Comparison of ENCODE assay signal across 8 mouse cellular contexts in the genomic region with DNA sequence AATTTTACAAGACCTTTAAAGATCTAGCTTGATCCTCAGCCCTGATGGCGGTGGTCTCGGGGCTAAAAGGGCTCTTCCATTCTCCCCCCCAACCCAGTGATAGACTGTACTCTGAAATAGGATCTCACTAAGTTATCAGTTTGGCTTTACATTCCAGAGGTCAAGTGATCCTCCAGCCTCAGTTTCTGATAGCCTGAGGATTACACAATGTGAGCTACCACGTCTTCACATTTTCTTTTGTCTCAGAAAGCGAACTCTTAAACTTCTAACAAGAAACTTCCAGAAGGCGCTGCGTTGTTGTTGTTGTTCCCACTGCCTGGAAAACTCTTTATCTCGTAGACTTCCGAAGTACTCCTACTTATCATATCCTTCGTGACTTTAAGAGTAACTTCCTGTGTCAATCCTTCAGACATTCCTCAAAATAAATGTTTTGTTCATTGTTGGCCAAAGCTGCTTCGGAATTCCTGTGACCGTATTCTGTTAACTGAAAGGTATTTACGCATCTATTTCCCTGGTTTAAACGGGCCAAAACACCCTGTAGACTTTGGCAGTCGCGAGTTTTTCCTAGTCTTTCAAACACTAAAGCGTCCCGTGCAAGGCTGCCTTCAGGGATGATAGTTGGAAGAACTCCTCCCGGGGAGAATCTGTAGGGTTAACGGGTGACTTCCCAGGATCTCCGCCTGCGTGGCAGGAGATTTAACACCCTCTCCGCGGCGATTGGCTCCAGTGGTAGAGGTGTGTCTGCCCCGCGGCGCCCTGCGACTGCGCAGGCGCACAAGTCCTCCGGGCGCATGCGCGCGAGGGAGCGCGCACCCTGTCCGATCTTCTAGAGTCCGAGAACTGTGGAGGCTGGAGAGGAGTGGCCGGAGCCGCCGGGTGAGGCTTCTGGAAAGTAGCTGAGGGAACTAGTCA. TPM values are rescaled to one million over a fixed set of nuclear protein-coding genes. Genes with fewer than 3 reads are reported as not detected.
DNase-seq lines count a peak whose midpoint lies in the region; ATAC-seq lines count a peak whose summit lies in the region.

Gene Snap23 (plus strand): TSS at position 786 of the 912 bp plus-strand sequence.

- WGBS in heart, embryonic 10.5 days: under 1% methylated on average over 42 of the region's 42 CpGs
- under 1% methylated on average over 42 of the region's 42 CpGs for WGBS in kidney, embryonic 15.5 days

- H3K4me1 ChIP-seq in heart, embryonic 10.5 days: peaks cover 12% of the 10 kb centered on the region; the same call in 1 of the 2 replicates
- H3K4me1 ChIP-seq in kidney, embryonic 15.5 days: peaks cover 21% of the 10 kb centered on the region

- peak within 1 kb of the TSS; percentile 82 for H3K4me3 ChIP-seq in heart, embryonic 10.5 days
- peak within 1 kb of the TSS; percentile 64 for H3K4me3 ChIP-seq in kidney, embryonic 15.5 days (replicated peaks)

- peaks cover 8% of the 10 kb centered on the region; the same call in 1 of the 2 replicates for H3K36me3 ChIP-seq in heart, embryonic 10.5 days
- H3K36me3 ChIP-seq in kidney, embryonic 15.5 days: peaks cover 9% of the 10 kb centered on the region

- peak within 1 kb of the TSS; percentile 95 for H3K27ac ChIP-seq in heart, embryonic 10.5 days
- peak within 1 kb of the TSS; percentile 96 for H3K27ac ChIP-seq in kidney, embryonic 15.5 days

- ATAC-seq in erythroblast, adult 5-6 weeks (replicated peaks; ENCODE audit: low FRiP score, poor library complexity, severe bottlenecking): peak; percentile 90
- ATAC-seq in kidney, embryonic 15.5 days (replicated peaks; ENCODE audit: low FRiP score): peak; percentile 96
- ATAC-seq in monocyte, adult 5-6 weeks (replicated peaks; ENCODE audit: insufficient number of reproducible peaks, low FRiP score, low TSS enrichment, poor library complexity, severe bottlenecking): peak; percentile 65

- H3K9ac ChIP-seq in kidney, embryonic 15.5 days: peak within 1 kb of the TSS; percentile 61

- DNase-seq in B cell, adult 2 months: peak; percentile 87 to 90
- DNase-seq in brain, adult 2 months (ENCODE audit: low read depth, low spot score): peak; percentile 96
- peak; percentile 98 for DNase-seq in heart, embryonic 10.5 days (ENCODE audit: low spot score)
- DNase-seq in liver: peak; percentile 96
- DNase-seq in spleen, postnatal 4 days (ENCODE audit: low spot score in 2 of 2): peak; percentile 91 to 96

- no peaks in the 10 kb centered on the region for H3K9me3 ChIP-seq in heart, embryonic 10.5 days
- no peaks in the 10 kb centered on the region for H3K9me3 ChIP-seq in kidney, embryonic 15.5 days (replicated peaks)

- H3K4me2 ChIP-seq in kidney, embryonic 15.5 days: peak within 1 kb of the TSS; percentile 71

- H3K27me3 ChIP-seq in heart, embryonic 10.5 days (ENCODE audit: insufficient read depth, poor library complexity, severe bottlenecking): no peaks in the 10 kb centered on the region
- H3K27me3 ChIP-seq in kidney, embryonic 15.5 days: no peaks in the 10 kb centered on the region

RNA-seq across cellular contexts. Expression of gene Snap23, which starts in this region (rescaled TPM):
- 29.0 and 45.9 TPM in 2 replicates for total RNA-seq in erythroblast, adult 5-6 weeks (2015; ENCODE audit: low replicate concordance)
- total RNA-seq in erythroblast, adult 5-6 weeks (2017; ENCODE audit: low replicate concordance): 52.9 and 87.4 TPM in 2 replicates
- polyA plus RNA-seq in heart, embryonic 10.5 days (2016; fragmentation: Nextera tagmentation; extraction: Ambion mirVana): 65.7 and 66.3 TPM in 2 replicates
- 56.3 and 56.9 TPM in 2 replicates for polyA plus RNA-seq in kidney, embryonic 15.5 days (2015; fragmentation: Nextera tagmentation; extraction: Ambion mirVana)
- 215 to 294 TPM (median 259 TPM) in 3 replicates for total RNA-seq in monocyte, adult 5-6 weeks (2017)

Comparison
In these comparisons a context has a peak if more than half of its experiments do, and no peak if none do; other contexts are left out.
1. Peak in every context shown above with its lines: DNase-seq, ATAC-seq, H3K4me3 ChIP-seq and H3K27ac ChIP-seq.